Mouse (Mus musculus): ENCODE measurements at regions not wholly inside any gene's neighbourhood (a gene's known extent, or its start where the extent isn't known, plus 50 kb on each side); places are given as distances from the start of the nearest gene placed in this dataset.

GRCm38 (mm10) chr15:93903671-93904603 is 308.2 kb upstream of the Prickle1 start:
- in situ Hi-C loops (cut with MseI, MboI) = no loop called here

GRCm38 (mm10) chr15:93882826-93883225 is 287.1 kb upstream of the Prickle1 start:
- in situ Hi-C loops (cut with MseI, MboI) = no loop called here

DNA sequence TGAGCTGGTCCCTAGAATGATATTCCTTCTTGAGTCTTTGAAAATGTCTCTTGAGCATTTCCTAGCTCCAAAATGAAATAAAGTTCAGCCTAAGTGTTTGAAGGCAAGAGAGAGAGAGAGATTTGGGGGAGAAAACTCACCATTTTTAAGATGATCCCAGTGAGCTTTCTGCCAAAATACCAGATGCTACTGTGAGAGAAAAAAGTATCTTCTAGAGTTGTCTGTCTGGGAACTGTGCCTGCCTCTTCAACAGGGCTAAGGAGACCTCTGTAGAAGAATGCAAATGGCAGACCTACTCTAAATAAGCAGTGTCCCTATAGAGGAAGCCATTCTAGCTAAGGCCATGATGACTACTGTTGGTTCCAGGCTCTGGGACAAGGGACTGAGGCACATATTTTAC is 285.6 kb upstream of the Prickle1 start:
- in situ Hi-C loops (cut with MseI, MboI) = no loop called here

DNA sequence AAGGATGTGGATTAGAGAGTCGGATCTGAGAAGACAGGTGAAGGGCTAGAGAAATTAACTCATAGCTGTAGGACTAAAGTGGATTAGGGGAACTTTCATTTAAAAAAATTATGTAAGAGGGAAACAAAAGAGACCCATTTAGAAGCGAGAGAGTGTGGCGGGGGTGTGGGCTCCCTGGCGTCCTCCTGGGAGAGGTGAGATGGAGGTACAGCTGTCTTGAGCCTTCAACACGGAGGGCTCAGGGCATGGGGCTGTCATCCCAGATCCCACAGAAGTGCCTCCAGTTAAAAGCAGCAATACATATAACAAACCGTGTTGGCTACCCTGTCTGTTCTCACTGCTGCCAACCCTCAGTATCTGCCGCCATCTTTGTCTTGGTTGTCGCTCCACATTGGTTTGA is 284.6 kb upstream of the Prickle1 start:
- in situ Hi-C loops (cut with MseI, MboI) = no loop called here

- in situ Hi-C loops (cut with MseI, MboI) = no loop called here
These were observed 283.3 kb upstream of the Prickle1 start for GRCm38 (mm10) chr15:93879006-93879405.

GRCm38 (mm10) chr15:93876335-93876734 is 280.6 kb upstream of the Prickle1 start:
- in situ Hi-C loops (cut with MseI, MboI) = no loop called here

- in situ Hi-C loops (cut with MseI, MboI) = no loop called here
These were observed 280.0 kb upstream of the Prickle1 start for GRCm38 (mm10) chr15:93875685-93876084.

DNA sequence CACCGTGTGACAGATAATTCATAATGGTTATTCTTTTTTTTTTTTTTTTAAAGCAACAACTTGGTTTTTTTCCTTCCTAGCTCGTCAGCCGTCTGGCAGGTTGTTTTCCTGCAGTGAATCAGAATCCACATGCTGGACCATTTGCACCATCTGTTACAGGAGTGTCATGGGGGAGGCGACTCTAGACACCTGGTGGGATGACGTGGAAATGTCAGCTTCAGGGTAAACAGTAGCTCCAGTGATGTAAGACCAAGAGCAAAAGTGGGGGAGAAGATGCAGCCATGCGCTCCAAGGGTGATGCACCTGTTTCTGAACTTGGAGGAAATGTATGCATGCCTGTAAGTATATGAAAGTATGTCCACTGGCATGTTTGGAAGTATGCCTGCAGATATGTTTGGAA is 278.5 kb upstream of the Prickle1 start:
- in situ Hi-C loops (cut with MseI, MboI) = no loop called here

GRCm38 (mm10) chr15:93857336-93857901 is 261.7 kb upstream of the Prickle1 start:
- in situ Hi-C loops (cut with MseI, MboI) = no loop called here

DNA sequence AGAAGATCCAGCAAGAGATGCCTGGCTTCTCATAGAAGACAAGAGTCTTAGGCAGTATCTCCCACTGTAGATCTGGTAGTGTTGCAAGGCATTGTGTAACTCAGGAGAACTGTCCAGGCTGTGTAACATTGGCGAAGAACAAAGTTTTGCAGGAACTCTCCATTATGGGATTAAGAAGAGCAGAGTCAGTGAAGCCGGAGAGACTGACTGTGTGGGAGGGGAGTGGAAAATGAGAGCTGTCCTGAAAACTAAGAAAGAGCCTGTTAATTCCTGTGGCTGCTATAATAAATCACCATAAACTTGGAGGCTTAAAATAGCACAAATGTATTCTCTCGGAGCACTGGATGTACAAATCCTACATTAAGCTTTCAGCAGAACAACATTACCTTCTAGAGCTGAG is 257.5 kb upstream of the Prickle1 start:
- in situ Hi-C loops (cut with MseI, MboI) = no loop called here

DNA sequence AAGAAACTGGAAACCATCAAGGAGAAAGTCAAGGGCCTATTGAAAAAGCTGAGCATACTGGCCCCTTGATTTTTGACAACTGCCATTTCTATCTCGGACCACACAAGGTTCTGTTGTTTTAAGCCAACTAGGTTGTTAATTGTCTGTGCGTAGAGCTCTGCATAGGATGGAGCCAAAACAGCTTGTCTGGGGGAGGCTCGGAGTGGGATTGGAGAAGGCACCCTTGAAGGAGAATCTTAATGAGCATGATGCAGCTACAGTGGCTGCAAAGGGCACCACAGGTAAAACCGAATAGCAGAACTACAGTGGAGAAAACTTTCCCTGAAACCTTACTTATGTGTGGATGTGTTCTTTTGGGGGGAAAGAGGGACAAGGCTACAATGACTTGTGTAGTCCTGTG is 256.4 kb upstream of the Prickle1 start:
- in situ Hi-C loops (cut with MseI, MboI) = no loop called here

GRCm38 (mm10) chr15:93850388-93850787 is 254.7 kb upstream of the Prickle1 start:
- in situ Hi-C loops (cut with MseI, MboI) = no loop called here

DNA sequence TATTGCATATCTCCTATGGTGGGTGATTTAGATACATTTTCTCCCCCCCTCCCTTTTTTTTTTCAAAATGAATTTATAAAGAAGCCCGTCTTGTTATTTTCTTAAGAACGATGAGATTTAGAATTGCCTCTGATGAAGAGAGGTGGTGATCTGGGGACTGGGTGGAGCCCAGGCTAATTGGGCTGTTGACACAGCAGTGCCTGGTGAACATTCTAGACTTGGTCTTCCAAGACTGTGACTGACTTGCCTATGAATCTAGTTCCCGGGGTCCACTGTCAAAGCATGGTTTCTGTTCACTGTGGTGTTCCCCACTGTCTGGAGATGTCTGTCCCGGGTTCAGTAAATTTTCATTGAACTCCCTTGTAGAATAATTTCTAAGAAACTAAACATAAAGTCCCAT is 253.1 kb upstream of the Prickle1 start:
- in situ Hi-C loops (cut with MseI, MboI) = no loop called here

DNA sequence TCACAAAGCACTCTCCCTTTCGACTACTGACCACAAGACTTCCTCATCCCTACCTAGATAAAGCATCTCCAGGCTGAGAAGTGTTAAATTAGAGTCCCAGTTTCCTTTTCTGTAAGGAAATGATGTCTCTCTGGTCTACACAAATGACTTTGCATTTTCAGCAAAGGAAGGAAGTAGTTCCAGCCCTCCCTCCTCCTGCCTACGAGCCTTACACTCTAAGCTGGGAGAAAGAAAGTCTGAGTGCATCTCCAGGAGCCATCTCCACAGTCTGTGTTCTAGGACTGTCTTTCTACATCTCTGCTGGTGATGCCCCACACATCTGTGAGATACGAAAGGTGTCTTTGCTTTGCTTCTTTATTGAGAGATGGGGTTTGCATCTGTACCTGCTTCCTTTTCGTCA is 251.1 kb upstream of the Prickle1 start:
- in situ Hi-C loops (cut with MseI, MboI) = no loop called here

- in situ Hi-C loops (cut with MseI, MboI) = no loop called here
These were observed 250.1 kb upstream of the Prickle1 start for GRCm38 (mm10) chr15:93845801-93846200.

DNA sequence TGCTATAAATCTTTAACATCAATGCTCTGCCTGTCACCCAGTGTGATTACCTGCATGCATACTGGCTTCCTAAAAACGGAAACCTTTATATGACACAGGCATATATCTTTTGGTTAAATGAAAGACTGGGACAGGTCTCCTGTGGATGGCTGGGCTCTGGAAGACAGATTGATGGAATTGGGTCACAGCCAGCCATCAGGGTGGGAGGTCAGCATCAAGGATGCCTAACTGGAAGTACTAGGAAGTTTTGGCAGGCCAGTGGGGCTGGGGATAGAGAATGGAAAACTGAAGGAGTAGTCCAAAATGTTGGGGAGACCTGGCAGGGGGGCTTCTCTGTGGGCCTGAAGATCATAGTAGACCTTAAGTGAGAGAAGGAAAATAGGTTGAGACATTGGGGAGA is 237.3 kb upstream of the Prickle1 start:
- in situ Hi-C loops (cut with MseI, MboI) = no loop called here

GRCm38 (mm10) chr15:93832431-93832936 is 236.8 kb upstream of the Prickle1 start:
- in situ Hi-C loops (cut with MseI, MboI) = no loop called here

- in situ Hi-C loops (cut with MseI, MboI) = no loop called here
These were observed 235.5 kb upstream of the Prickle1 start for GRCm38 (mm10) chr15:93831148-93831547.

- in situ Hi-C loops (cut with MseI, MboI) = no loop called here
These were observed 229.3 kb upstream of the Prickle1 start for GRCm38 (mm10) chr15:93824729-93825694.

GRCm38 (mm10) chr15:93821236-93821635 is 225.5 kb upstream of the Prickle1 start:
- in situ Hi-C loops (cut with MseI, MboI) = no loop called here

DNA sequence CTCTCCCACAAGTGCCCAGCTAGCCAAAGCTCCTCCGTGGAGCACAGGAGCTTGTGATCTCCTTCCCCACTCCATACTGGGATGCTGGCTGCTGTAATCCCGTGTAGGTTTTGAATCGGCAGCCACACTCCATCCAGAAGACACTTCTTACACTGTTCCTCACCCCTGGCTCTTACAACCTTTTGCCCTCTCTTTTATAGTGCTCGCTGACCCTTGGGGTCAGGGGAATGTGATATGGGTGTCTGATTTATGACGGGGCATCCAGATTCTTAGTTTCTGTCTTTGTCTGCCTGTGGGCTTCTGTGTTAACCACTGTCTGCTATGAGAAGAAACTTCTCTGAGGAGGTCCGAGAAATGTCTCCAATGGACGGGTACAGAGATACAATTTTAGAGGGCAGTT is 216.3 kb upstream of the Prickle1 start:
- in situ Hi-C loops (cut with MseI, MboI) = no loop called here

- in situ Hi-C loops (cut with MseI, MboI) = no loop called here
These were observed 212.3 kb upstream of the Prickle1 start for GRCm38 (mm10) chr15:93807993-93808392.
